Mouse (Mus musculus) right cerebral cortex, postnatal 10 days (tissue): ENCODE measurements around the gene Arl15.

Experiments
- DNase-seq, 2 experiments: peaks; one replicate each; pipeline ENCODE4 v3.0.0; 2021; ENCODE audit warnings: low spot score in 2 of 2

Gene Arl15

DNA sequence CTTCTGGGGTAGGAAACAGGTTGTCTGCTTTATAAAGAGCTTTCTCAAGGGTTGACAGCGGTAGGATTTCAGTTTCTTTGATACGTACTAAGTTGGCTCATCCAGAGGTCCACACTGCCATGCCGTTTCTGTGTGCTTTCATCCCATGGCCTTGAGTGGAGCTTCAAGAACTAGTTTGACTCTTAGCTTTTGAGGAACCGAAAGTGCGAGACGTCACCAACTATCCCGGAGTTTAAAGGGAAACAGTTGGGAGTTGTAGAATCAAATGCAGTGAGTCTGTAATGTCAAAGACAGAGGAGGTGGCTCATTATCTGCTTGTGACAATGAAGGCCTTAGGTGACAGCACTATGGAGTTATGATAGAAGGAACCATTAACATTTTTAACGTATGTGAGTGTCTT lies 49.6 kb downstream of the Arl15 start:
- no peak for DNase-seq

DNA sequence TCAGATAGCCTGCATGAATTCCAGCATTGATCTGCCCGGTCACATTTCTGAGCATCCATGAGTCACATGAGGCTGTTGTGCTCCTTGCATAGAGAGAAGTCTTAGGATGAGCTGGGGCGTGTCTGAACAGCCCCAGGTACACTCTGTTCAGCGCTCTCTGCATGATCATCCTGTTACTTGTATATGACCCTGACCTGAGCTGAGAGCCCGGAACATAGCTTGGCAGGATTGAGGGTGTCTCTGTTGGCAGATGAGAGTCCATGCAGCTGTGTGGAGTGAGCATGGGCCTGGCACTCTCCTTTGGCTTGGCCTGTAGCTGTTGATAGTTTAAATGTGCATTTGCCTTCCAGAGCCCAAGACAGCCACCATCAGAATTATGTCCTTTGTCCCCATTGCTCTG lies 50.4 kb downstream of the Arl15 start:
- no peak for DNase-seq

DNA sequence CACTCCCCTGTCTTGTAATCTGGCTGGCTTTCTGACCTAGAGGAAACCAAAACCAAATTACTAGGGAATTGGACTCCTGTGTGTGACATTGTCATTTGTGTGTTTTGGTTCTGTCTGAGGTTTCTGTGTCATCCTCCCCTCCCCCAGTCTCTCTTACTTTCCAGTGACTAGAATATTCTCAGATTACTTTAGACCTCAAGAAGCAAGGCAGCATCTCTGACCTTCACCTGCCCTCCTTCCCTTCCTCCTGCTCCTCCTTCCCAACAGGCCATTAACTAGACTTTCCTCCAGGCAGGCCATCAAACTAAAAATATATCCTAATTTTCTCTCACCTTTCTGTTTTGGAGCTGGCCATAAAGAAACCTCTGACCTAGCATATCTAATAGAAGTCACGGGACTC lies 50.9 kb downstream of the Arl15 start:
- DNase-seq, result no peak

DNA sequence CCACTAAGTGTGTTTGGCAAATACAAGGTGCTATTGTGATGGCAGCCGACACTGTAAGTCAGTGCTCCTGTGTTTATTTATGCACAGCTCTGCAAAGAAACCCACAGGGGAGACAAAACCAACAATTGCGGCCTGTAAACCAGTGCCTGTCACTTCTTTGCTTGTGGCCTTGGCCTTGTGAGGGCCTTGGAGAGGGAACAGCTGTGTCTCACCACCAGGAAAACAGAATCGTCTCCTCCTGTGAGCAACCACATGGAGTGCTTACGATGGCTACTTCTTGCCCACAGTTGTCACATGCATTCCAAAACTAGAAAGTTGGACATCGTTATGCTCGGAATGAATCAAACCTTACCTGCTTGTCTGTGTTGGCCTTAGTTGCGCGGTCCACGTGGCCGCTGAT lies 52.1 kb downstream of the Arl15 start:
- no peak for DNase-seq

DNA sequence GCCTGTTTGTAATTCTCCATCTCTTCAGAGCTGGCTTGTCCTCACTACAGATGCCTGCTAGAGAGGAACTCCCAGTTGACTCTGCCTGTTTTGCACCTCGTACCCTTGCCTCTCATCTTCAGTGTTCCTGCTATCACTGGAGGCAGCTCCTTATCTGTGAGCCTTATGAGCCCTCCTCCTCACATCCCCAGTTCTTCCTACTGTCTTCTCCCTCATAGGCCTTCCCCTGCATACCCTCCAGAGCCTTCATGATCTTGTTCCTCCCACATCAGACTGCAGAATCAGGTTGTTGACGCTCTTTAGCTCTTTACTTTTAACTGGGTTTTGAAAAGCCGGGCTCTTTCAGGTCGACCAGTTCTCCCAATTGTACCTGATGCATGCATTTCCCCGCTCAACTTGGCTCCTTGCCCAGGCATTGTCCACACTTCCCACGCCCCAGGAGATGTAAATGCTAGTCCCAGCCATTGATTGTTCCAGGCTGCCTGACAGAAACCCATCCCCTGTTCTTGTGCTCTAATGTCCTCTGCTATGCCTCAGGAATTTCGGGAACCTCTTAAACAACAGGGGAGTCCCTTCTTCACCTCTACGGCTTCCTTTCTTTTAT lies 56.2 kb downstream of the Arl15 start:
- DNase-seq, result peak in 1 of 2 experiments; percentile 42

DNA sequence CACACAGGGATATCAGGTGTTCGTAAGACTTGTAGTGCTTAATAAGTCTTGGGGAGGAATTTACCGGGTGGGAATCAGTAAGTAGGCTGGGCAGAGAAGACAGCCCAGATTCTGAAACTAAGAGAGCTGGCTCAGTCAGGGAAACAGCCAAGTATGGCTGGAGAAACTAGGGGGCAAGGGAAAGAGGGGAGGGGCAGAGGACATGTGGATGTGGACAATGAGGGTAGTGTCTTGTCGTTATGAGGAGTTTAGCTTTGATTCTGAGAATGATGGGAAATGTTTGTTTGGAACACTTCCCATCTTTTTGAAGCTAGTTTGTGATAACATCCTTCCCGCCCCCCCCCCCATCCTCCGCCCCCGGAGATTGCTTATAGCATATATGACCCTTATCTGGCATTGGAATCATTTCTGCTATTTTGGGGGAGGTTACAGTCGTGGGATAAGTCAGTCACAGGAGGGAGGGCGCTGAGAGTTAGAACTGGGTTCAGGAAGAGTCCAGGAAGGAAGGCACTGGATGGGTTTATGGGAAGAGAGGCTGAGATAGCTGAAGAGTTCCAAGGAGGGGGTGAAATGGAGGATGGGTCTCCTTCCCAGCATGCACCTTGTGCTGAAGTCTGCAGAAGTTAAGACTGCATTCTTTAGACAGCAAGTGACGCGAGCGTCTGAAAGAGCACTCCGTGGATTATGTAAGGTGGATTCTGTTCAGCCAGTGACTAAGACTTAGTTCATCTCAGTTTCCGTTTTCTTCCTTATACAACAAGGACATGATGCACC lies 57.5 kb downstream of the Arl15 start:
- DNase-seq, result no peak

DNA sequence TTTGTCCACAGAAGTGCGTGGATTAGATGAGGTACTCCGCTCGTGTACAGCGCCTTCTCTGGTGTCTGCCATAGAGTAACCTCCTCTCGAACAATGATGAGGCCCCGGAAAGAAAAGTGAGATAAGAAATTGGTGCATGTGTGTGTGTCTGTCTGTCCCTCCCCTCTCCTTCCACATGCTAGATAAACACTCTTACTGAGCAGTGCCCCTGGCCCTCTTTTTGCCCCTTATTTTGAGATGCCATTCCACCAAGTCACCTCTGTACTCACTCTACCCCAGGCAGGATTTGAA lies 58.0 kb downstream of the Arl15 start:
- no peak for DNase-seq

DNA sequence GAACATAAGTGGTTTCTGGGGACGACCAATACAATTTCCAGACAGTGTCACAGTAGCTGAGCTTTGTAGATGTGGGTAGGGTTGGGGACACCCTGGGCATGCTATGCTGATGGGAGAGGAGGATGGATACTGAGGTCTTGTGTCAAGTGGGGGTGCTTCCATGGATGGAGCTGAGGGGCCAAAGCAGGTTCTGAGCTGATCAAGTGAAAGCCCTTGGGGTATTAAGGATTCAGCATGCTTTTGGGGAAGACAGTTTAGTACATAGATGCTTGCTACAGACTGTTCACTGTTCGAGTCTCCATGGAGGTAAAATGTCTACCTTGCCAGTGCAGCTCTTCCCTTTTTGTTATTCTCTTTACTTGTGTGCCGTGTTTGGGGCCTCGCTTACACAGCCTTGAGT lies 59.8 kb downstream of the Arl15 start:
- DNase-seq, result no peak

DNA sequence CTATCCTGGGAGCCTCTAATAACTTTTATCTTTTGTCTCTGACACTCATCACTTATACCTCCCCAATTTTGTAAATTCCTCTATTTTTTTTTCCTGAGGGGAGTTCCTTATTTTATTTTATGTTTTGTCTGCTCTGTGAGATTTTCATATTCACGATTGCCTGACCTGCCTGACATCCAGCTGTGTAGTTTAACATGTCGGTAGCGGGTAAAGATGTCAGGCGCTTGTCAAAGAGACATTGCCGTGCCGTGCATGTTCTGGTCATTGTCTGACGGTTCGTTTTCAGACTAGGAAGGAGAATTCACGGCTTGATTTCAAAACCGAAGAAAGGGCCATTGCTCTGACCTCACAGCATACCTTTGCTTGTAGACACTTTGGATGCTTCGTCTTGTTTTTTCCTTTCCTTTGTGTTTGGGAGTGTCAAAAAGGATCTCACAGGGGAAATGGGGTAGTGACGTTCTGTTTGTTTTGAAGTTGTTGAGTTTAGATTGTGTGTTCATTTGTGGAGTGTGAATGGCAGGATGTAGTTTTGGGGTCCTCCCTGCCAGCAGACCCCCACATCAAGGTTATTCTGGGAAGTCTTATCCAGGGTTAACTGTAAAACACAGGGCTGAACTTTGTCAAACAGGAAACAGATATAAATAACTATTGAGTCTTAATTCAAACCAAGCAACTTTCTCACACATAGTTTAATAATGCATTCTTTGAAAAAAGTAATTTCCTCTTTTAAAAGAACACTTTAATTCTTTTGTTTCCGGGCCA lies 60.4 kb downstream of the Arl15 start:
- DNase-seq, result no peak

DNA sequence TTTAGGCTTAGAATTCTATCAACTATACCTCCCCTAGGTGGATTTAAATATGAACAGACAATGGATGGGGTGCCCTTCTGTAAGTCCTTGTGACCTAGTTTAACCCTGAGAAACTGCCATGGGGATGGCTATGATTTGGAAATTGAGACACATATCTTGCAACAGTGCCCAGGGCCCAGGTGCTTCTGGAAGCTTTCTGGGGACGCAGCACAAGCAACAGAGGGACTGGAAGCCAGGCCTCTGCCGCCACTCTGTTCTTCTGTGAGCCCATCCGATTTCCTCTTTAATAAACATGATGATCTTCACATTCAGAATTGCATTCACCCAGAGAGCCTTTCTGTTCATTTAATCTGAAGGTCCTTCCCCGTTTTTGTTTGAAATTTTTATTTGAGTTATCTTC lies 62.6 kb downstream of the Arl15 start:
- peak in 1 of 2 experiments; percentile 16 for DNase-seq

DNA sequence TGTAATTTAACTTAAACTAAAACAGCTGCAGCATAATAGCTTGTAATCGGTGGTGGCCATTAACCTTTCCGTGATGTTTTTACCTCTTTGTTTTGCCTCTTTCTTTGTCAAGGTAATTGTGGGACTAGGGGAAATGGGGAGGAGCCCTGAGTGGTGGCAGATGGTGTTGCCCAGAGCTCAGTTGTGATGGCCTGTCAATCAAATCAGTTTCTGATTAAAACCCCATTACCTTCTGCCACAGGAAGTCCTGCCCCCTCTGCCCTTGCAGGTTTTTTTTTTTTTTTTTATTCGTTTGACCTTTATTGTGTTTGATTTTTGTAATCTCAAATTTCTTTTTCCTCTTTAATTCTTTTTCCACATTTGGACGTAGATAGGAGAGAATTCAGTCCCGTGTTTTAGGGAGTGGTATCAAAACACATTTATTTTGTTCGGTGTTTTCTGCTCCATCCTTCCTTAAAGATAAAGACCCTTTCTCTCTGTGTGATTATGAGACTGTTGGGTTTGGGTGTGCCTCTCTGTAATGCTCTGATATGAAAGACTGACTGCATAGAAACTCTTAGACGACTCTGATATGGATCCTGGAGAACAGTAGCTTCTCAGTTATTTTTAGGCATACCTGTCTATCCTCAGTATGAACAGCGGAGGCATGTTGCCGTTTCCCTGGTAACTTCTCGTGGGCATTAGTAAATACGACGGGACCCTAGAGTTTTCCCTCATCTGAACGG lies 64.5 kb downstream of the Arl15 start:
- DNase-seq, result no peak

DNA sequence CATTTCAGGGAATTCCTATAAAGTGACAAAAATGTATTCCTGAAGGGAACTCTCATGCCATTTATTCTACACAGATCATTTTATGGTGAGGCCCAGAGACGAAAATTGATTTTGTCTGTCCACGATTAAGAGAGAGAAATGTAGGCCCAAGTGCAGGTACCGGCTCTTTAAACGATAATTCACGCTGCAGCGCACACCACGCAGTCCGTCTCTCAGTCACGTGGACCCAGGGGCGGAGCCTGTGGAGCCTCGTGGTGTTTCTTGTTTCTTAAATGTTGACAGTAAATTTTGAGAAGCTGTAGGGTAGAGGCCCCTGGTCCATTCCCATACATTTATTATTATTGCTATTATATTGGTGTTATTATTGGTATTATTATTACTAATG lies 65.1 kb downstream of the Arl15 start:
- DNase-seq, result no peak

DNA sequence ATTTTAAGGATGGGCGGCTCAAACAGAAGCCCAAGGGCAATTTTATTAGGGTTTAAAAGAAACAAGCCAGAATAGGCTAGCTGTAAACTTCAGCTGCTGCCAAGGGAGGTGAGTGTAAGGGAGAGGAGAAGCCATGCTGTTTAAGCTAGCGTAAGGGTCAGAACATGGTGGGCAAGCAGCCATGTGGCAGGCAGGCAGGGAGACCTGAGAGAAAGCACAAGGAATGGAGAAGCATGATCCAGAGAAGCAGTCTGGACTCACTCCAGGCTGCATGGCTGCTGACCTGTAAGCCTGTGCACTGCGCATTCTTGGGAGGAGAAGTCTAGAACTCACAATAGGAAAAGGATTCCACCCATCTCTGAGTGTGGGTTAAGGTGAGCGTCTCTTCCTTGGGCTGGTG lies 66.5 kb downstream of the Arl15 start:
- DNase-seq, result no peak

DNA sequence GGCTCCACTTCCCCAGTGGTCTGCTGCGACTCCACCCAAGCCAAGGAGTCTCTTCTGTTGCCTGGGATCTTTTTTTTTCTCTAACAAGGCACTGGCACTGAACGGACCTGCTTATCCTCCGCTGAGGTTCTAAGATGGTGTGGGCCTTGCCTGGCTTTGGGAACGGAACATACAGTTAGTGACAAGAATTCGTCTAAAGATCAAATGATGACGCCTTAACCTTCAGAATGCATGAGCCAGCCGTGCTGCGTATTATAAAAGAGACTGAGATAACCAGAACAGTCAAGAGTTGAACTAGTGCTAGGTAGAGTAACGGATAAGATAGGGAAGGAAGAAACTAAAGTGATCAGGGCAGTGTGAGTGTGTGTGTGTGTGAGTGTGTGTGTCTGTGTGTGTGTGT lies 66.9 kb downstream of the Arl15 start:
- DNase-seq, result no peak

DNA sequence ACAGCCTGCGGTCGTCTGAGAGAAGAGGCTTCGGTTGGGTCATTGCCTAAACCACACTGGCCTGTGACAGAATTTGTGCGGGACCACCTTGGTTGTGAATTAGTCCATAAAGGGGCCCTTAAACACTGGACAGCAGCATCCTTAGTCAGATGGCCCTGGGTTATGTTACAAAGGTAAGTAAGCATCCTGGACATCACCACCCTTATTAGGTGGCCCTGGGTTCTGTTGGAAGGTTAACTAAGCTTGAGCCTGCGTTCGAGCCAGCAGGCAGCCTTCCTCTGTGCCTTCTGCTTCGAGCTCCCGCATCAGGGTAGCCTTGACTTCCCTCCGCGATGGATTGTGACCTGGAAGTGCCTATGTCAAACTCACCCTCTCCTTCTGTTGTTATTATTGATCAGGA lies 68.6 kb downstream of the Arl15 start:
- DNase-seq, result no peak

DNA sequence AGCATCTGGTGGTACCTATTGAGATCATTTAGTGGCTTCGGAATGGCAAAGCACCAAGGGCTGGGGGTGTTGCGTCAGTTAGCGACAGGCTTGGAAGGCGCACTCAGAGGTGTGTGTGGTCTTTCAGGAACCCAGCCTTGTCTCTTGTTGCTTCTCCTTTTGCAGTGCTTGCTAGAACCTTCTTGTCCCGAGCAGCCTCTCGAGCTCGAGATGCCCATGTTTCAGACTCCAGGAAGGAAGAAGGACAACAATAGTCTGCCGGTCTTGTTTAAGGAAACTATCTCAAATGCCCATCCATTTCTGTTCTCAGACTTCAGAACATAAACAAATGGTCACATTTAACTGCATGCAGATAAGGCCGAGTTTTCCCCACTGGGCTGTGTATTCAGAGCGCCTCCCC lies 69.4 kb downstream of the Arl15 start:
- no peak for DNase-seq

DNA sequence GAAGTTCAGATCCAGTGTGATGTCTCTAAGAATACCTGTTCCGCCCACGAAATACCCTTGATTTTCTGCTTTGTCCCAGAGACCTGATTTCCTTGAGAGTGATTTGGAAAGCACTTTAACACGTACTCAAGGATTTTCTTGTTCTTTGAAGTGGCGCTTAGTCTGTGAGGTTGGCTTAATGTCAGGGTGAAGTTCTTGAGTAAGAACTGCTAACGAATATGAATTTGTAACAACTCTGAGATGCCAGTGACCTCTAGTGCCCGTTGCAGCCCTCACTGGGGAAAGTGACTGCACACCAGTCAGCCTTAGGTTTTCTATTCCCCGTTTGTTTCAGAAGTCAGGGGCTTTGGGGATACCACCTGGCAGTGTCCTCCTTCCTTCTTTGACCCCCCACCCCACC lies 70.0 kb downstream of the Arl15 start:
- no peak for DNase-seq

DNA sequence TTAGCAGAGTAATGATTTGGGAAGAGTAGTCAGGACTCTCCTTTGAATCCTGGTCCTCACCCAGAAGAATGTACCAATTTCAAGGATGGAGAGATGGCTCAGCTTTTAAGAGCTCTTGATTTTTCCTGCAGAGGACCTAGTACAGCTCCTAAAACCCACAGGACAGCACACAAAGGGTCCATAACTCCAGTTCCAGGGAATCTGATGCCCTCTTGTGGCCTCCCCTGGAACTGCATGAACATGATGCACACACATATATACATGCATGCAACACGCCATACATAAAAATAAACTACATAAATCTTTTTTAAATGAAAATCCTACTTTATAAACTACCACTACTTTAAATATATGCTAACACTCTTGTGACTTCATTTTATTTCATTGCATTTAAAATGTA lies 70.6 kb downstream of the Arl15 start:
- DNase-seq, result peak; percentile 81 to 84

DNA sequence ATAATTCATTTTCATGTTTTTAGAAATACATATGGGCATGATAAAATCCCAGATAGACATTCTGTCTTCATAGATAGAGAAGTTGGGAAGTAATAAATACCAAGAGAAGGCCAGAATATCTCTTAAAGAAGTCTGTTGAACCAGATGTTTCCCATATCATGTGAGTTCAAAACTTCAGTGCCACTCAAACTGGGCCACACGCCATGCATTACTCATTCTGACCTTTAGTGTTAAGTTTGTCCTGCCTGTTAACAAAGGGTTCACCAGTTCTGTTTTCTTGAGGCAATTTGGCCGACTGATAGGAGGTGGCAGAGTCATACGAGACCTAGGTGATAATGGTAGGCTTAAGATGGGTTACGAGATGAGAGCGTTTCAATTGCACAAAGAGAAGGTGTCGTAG lies 71.1 kb downstream of the Arl15 start:
- DNase-seq, result no peak

DNA sequence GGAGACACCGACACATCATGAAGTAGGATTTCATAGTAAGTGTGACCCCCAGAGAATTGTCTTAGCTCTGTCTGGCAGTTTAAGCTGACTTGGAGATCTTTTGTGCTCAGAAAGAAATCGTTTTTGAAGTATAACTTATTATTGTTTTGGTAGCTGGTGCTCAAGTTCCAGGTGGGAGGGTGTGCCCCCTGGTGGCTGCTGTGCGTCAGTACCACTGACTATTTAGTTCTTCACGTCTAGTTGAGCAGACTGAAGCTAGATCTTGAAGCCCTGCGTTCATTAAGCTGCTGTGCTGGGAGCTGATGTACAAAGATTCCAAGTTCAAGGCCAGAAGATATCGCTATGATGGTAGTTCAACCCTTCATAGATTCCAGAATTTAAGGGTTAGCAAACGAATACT lies 71.5 kb downstream of the Arl15 start:
- DNase-seq, result peak; percentile 68 to 72

DNA sequence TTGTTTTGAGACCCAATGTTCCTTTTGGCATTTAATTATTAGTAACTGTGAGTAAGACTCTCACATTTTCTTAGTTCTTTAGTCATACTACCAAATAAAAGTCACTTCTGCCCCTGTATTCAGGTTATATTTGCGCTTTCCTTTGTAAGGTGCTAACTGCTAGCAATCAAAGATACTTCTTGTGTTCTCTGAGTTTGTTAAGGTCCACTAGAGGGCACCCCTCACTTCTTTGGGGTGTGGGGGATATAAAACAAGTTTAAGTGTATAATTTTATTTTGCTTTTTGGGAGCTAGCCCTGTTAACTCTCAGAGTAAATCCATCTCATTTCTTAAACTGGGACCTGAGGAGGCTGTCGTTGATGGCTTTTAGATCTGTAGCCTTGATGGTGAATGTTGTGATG lies 73.4 kb downstream of the Arl15 start:
- no peak for DNase-seq
